Mouse (Mus musculus) MN1 (cell line): ENCODE measurements around the gene Bmp2k.
A peak's percentile ranks its signal among the peaks of the same experiment; 100 is the strongest.

Source experiments
- DNase-seq: peaks from one replicate; pipeline ENCODE4 v3.0.0-alpha.2; 2016; ENCODE audit warnings: low spot score

Bmp2k gene

DNA sequence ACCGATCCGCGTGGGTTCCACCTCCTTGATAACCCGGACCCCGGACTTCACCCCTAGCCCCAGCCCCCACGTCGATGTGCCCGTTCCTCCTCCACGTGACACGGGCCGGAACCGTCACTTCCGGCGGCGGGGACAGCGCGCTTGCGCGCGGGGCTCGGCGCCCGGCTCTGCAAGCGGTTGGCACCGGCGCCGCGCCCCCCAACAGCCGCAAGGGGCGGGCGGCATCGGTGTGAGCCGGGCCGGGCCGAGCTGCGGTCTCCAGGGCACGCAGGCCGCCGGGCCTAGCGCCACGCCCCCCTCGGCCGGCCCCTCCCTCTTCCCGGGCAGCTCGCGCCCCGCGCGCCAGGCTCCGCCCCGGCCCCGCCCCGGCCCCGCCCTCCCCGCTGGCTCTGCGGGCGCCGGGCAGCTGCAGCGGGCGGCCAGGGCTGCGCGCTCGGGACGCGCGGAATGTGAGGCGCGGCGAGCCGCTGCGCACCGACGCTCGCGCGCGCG, at the start of gene Bmp2k:
Gene Bmp2k (plus strand): TSS at position 380 of the 492 bp plus-strand sequence.
- peak; percentile 88 for DNase-seq

DNA sequence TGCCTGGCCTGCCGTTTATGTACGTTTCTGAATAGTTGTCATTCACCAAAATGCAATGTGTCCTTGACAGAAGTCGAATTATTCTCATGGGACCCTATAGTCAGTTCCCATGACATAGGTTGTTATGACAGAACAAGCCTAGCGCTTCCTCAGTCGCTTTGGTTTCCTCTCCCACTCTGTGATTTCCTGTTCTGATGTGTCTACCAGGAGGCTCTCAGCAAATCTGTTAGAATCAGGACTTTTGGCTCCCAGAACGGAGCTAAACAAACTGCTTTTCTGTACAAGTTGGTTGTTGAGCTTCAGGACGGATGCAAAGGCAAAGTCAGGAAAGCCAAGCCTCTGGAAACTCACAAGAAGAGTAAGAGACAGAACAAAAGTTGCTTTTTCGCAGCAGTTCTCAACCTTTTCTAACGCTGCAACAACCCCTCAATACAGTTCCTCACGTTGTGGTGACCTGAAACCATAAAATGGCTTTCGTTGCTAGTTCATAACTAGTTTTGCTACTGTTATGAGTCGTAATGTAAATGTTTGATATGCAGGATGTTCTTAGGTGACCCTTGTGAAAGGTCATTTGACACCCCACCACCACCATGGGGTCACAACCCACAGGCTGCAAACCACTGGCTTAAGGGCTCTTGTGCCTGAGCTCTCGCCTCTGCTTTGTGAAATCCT, 48.5 kb upstream of the Bmp2k start:
- no peak for DNase-seq

DNA sequence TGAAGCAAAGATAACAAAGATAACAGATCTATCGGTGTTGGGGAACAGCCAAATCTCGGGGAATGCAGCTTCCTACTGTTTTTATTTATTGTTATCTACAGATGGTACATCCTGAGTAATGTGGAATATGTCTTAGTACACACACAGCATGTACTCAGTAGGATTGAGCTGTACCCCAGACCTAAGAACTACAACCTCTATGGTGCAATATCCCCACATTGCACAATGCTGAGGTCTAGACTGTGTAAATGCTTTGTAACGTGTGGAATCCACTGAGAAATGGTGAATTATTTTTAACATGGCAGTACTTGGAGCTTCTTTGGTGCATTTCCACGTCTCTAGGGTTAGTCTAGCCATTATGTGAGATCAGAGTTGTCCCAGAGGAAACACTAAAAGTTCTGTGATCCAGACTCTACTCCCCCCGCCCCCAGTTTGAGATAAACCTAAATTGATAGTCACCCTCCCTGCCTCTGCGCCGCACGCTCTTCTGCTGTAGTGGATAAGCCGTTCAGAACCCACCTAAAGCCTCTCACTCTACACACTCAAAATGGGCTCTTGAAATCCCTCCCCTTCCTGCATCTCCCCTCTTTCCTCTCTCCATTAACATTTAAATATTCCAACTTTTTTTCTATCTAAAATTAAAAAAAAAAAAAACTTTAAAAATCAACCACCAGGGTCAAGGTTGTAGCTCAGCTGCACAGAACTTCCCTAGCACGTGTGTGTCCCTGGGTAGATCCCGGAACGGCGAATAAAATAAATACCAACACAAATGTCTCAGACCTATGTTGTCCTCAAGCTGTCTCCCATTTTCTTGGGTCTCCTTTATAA, 47.4 kb upstream of the Bmp2k start:
- DNase-seq: no peak

DNA sequence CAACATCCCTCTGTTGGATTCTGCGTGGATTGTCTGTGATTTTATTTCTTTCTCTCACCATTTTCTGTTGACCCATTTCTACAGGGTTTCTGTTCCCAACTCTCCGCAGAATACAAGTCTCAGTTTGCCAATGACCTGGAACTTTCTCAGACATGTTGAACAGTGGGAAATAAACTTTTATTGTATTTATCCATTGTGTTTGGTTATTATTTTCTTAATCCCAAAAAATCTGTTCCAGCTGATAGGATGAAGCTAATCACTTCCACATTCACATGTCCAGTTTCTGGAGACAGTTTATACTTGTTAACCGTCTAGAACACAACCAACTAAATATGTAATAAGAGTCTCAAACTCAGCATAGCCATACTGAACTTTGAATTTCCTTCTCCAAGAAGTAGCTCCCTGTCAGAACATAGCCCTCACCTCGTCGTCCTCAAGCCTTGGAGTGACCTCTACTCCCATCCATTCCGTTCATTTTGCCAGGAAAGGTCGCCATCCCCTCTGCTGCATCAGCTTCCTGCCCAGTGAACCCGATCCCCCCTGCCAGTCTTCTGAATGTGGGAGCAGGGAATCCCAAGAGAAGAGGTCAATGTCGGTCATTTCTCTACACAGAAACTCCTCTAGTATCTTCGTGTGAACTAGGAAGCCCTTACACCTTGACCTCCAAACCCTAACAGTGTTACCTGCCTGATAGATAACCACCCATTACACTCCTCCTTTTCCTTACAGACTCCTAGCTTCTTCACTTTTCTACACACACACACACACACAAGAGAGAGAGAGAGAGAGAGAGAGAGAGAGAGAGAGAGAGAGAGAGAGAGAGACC, 46.6 kb upstream of the Bmp2k start:
- DNase-seq: no peak

DNA sequence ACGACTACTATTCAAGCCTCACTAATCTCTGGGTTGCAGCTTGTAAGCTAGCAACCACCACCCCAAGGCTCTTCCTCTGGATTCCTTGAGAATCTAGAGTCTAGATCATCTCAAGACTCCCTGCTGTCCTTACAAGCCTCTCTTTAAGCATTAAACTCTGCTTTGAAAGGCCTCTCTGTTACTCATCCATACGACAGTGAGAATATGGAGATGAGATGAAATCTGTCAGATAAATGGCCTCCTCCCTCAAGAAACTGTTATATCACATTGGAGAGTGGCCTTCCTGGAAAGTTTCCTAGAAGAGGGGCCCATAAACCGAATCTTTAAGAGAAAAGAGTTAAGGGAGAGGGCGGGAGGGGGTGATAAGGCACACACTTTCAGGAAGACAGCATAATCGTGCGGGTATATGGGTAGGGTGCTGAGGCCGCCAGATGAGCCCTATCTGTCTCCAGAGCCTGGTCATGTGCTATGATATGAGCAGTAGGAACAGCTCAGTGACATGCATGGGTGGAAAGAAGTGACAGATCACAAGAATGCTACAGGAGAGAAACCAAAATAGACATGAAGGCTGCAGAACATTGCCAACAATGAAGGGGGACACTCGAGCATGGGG, 45.9 kb upstream of the Bmp2k start:
- no peak for DNase-seq

DNA sequence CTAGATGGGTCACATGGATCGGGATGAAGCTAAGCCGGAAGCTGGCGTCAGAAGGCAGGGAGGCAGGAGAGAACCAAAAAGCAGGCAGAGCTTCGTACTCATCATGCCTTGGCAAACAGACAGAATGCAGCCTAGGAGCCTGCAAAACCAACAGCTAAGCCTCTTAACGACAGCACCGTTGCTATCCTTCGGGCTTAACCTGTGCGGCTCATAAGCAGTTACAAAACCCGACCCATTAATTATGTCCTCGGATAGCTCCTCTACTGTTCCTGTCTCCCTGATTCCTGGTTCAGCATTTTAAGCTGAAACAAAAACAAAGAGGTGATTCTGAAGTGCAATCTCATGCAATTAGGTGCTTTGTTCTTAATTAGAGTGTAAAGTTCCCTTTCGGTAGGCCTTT, 43.4 kb upstream of the Bmp2k start:
- no peak for DNase-seq

DNA sequence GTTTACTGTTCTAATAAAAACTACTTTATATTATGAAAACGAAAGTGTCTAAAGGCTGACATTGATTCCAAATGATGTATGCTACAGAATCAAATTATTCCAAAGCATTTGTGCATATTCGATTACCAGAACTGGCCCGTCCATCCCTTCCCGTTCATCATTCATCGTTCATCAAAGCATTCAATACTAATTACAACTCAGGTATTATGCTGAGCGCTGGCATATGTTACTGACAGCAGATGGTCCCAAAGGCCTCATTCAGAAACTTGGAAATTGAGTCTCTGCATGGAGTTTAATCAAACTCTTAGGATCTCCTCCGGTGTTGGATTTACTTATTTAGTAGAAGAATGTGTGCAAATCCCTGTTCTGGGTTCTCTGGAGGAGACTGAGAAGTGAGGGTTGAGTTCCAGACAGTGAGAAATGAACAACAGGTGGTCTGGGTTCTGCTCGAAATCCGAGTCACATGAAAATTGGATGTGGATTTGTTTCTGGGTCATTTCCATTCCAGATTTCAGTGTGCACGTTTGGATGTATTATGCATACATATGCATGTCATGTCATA, 42.9 kb upstream of the Bmp2k start:
- DNase-seq: no peak

DNA sequence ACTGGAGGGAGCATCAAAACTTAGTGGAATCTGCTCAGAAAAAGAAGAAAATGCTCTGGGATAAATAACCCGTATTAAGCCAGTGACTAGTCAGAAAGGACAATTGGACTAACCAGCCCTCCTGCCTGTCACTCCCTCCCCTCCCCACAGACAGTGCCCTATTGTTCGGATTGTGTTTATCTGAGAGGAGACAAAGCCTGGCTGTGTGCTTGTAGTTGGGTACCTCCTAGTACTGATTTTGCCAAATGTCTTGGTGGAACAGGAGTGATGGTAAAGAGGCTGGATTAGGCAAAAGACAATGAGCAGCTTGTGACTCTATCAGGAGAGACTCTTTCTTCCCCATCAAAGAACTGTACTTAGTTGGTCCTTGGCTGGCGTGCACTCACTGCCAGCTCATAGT, 40.6 kb upstream of the Bmp2k start:
- no peak for DNase-seq

DNA sequence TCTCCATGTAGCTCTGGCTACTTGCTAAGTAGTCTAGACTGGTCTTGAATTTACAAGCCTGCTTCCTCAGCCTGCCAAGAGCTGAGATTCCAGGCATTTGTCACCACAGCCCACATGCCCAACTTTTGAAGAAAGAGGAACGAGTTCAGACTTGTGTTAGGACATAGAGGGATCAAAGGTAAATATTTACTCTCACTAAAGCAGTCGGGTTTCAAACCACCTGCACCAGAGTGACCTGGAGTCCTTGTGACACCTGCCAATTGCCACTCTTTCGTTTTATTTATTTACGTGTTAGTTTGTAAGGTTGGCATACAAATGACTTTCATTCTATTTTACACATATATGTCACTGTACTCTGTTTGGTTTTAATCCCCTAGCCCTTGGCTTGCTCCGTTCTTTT, 36.4 kb upstream of the Bmp2k start:
- DNase-seq: no peak

DNA sequence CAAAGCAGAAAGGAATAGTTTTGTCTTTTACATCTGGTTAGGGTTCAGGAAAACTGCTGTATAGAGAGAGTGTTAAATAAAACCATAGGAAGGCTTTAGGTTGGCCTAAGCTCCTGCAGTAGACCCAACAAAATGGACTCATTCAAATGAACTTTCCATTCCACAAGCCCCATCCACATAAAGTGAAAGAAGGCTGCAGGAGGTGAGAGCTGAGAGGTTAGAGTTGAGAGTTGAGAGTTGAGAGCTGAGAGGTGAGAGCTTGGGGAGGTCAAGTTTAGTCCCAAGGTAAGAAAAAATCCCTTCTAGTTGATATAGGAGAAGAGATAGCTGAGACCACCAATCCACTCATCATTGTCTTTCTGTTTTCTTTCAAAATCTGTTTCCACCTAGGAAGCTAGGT, 35.6 kb upstream of the Bmp2k start:
- no peak for DNase-seq

DNA sequence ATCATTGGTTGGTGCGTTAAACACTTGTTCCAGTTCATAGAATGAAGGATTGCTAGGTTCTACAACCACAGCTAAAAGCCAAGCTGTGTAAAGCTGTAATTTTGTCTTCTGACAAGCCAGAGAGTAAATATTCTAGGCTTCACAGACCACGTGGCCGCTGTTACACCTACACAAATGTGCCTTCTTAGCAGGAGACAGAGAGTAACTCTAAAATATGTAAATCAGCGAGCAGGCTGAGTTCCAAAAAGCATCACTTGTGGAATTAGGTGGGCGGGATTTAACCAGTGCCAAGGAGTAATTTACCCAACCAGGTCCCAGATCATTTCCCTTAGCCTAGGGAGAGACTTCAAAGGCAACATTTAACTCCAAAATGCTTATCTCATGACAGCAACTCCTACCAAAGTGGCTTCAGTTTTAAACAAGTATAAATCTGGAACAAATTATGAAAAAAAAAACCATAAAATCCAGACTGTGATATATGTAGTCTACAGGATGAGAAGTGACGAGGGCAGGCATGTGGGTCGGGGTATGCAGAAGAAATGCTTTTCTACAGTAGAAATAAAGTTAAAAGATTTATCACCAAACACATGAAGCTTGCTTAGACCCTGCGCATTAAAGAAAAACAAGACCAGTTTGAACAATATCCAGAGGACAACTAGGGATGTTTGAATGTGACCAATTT, 35.1 kb upstream of the Bmp2k start:
- no peak for DNase-seq

DNA sequence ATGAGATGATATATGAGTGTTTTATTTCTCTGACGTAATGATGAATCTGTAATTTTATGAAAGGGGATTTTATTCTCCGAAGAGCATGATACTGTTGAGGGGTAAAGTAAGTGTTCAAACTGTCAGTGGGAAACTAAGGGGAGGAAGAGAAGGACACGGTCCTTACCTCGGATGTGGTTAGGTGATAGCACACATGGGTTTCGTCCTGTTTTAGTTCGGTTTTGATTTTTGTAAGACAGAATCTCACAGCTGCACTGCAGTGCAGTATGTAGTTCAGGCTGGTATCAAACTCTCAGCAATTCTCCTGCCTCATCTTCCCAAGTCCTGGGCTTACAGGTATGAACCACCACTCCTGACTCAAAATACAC, 34.6 kb upstream of the Bmp2k start:
- no peak for DNase-seq

DNA sequence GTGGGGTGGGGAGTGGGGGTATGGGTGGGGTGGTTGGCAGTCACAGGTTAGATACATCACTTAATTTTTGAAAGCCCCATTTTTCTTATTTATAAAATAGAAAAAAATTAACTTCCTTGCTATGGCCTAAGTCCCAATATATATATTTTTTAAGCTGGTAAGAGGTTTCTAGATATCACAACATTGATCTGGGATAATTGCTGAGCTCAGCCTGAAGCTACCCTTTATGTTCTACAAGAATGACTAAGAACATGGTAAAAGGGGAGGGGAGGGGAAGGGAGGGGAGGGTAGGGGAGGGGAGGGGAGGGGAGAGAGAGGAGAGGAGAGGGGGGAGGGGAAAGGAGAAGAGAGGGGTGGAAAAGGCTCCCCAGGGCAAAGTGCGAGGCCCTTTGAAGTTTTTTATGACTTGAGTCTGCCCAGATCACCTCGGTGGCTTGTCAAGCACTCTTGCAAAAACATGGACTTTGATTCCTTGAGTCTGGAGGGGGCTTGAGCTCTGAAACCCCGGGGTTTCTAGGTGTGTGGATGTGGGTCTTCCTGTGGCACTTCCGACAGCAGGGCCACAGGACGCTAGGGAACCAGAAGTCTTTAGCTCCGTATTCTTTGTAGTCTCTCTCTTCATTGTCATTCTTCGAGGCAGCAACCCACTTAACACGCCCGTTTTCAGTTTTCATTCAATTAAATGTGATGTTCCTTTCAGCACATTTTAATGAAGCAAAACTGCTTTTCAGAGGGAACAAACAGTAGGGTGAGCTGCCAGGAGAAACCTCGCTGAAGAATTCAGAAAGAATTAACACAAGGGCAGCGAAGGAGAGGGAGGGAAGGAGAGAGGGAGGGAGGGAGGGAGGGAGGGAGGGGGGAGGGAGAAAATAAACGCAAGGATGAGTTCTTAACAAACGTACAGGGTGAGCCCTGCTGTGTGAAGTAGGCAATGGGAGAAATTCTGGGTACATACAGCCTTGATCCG, 33.1 kb upstream of the Bmp2k start:
- DNase-seq: no peak

DNA sequence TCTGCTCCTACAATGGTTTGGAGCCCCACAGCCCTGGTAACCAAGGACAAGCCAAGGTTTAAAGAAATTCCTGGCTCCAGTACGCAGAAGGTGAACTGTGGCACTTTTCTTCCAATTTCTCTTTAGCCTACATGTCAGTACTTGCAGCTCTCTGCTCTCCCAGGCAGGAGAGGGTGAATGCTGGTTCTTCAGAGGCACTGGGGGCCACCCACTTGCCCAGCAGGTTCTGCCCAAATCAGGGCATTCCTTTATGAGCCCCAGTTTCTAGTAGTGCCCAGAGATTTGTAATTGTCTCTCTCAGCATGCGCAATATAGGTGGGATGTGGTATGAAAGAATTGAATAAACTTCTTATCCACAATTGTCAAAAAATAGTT, 32.5 kb upstream of the Bmp2k start:
- DNase-seq: no peak

DNA sequence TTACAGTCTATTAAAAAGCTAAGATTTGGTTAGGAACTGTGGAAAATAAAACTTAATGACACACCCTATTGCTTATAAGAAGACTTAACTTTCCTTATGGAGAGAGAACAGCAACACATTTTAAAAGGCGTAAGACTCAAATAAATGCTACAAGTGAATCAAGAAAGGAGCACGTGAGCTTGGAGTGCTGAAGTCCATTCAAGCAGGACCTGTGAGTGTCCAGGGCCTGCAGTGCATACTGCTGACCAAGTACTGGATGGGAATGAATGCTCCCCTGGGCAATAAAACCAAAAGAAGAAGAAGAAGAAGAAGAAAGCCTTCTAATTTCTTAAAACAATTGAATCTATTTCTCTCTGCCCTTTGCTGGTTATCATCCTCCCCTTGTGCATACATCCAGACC, 32.0 kb upstream of the Bmp2k start:
- no peak for DNase-seq

DNA sequence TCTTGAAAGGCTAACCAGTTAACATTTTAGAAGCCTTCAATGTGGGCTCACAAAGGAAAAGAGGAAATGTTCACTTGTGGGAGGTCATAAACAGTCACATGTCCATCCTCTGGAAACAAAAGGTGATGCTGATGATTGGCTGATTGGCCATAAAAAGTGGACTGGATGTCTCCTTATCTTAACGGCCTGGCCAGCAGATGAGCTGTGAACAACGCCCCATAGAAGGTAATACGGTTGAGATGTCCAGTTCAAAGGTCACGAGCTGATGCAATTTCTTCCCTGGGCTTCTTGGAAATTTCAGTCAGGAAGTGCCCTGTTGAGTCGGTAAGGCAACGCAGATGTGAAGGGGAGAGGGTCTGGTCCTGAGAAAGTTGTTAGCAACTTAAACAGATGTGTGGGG, 28.9 kb upstream of the Bmp2k start:
- peak; percentile 12 for DNase-seq

DNA sequence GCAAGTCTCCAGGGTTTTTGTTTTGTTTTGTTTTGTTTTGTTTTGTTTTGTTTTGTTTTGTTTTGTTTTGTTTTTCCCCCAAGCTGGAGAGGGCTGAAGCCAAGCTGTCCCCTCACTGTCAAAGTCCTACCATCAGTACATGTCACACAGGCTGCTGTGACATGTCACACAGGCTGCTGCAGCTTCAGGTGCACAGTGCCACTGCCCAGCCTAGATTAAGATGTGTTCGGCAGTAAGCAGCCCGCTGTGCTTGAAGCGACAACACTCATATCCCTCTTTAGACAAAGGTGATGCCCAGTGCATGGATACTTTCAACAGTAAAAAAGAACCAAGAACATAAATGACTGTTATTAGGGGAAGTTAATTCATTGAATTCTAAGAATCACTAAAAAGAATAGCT, 28.5 kb upstream of the Bmp2k start:
- DNase-seq: no peak

DNA sequence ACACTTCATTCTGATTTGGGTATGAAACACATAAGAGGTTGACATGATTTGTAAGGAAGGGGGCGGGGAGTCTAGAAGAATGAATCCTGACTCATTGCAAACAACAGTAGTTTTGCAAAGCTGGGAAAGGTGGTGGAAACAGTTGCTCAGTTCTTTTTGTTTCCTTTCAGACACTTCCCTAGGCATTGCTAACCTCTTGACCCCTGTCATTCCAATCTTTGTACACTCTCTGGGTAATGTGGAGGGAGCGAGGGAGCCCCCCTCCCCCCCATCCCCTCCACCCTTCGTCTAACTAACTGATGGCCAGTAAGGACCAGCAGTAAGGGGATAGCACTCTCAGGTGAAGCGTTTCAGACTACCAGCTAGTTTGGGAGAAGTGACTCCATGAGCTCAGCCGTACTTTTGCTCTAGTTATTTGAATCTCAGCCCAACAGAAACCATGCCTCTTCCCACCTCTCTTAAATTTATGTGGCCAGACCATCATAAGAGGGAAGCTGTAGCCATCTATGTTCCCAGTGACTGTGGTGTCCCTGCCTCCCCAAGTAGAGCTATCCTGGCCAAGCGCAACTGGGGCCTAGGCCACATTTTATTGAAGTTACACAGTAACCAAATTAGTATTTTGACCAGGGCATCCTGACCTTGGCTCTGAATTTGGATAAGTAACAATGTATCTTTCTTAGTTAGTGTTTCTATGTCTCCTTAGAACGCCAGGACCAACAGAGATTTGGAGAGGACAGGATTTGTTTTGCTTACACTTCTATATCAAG, 27.6 kb upstream of the Bmp2k start:
- no peak for DNase-seq

DNA sequence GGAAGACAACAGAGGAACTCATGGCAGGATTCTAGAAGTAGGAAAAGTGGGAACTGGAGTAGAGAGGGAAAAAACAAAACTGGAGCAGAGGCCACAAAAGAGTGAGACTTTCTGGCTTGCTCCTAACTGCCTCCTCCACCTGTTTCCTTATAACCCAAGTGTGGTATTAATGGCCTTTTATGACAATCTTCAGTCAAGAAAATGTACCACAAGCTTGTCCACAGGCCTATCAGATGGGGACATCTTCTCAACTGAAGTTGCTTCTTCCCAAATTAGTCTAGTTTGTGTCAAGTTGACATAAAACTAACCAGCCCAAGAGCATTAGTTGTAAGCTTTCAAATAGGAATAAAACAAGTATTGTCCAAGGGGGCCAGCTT, 27.0 kb upstream of the Bmp2k start:
- no peak for DNase-seq
